Mouse (Mus musculus): ENCODE measurements around the gene St7.

The St7 gene

DNA sequence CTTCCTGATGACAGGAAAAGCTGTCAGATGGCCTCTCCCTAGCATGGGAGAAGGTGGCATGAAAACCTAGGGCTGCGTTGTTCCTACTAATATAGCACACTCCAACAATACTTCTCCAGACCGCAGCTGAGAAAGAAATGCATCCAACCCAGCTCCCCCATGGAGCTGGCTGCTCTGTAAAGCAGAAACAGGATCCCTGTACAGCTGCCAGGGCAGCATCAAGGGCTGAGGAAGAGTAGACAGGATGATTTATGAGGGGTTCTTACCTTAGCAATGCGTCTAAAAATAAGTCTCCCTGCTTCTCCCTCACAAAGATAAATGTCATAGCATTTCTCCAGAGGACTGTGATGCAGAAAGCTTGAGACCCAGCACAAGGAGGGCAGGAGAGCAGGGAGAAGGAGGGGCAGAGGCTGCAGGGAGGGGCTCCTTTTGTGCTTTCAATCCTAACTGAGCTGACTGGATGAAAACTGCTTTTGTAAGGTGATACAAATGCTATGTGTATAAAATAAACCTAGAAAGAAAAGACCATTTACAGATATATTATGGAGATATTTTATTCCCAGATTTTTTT, 124.2 kb downstream of the St7 start:
- no peak for DNase-seq (ENCODE audit: low spot score)

DNA sequence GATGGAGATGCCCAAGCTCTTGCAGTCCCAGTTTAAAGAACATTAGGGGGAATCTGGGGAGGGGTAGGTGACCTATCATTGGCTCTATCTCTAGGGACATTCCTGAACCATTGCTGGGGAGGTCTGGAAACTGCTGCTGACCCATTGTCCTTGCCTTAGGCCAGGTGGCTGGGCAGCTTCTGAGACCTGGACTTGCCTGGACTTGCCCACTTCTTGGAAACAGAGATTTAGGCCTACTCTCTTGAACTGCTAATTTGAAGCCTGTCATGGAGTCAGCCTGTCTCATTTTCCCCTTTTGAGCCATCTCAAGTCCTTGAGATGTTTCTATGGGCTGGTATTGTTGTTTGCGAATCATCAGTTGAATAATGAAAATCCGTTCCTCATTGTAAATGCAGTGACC, 130.9 kb downstream of the St7 start:
- DNase-seq (ENCODE audit: low spot score), result no peak

DNA sequence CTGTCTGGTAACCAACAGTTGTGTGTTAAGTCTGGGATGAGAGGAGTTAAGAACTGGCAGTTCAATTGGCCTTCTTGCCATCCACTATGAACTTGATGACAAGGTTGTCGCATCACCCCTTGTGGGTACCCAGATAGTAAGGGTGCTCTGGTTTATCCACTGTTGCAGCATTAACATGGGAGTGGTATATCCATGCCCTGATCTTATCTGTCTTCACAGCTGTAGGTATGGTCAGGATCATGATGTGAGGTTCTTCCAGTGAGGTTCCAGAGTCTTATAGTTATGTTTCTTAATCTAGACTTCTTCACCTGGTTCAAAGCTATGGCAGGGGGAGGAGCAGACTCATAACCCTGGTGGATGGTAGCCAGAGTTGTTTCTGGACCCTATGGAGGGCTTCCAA, 132.0 kb downstream of the St7 start:
- no peak for DNase-seq (ENCODE audit: low spot score)

DNA sequence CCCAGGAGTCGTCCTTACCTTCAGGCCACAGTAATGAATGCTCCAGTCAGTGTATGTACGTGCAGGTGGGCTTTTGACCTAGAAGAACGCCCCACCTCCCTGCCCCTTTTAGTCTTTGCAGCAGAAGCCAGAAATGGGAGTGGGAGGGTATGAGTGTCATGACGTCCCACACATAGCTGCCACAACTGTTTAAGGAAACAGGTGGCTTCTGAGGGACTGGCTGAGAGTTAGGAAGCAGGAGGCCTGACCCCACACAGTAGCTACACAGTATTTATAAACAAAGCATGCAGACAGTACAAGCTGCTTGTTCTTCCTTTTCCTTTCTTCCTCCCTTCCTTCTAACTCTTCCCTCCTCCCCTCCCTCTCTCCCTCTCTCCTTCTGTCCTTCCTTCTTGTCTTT, 135.6 kb downstream of the St7 start:
- DNase-seq (ENCODE audit: low spot score), result no peak

DNA sequence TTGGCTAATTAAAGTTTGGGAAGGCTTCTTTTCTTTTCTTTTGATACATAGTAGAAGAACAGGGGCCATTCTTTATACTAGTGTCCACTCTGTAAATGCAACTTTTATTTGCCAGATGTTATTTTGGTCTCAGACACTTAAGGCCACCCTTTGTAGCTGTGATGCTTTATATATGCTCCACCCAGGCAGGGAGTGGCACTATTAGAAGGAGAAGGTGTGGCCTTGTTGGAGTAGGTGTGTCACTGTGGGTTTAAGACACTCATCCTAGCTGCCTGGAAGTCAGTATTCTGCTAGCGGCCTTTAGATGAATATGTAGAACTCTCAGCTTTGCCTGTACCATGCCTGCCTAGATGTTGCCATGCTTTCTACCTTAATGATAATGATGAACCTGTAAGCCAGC, 137.2 kb downstream of the St7 start:
- DNase-seq (ENCODE audit: low spot score), result no peak

DNA sequence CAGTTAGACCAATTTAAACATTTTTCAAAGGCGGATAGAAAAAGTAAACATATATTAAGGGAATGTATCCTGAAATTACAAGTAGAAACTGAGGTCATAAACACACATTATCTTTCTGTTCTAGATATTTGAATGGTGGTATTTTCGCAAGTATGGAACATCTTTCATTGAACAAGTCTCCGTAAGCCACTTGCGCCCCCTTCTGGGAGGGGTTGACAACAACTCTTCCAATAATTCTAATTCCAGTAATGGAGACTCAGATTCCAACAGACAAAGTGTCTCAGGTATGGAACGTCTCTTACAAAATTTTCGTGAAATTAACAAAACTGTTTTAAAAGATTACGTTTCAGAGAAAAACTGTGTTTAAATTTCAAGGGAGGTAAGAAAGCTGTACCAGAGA, 141.8 kb downstream of the St7 start:
- DNase-seq (ENCODE audit: low spot score), result peak; percentile 78

DNA sequence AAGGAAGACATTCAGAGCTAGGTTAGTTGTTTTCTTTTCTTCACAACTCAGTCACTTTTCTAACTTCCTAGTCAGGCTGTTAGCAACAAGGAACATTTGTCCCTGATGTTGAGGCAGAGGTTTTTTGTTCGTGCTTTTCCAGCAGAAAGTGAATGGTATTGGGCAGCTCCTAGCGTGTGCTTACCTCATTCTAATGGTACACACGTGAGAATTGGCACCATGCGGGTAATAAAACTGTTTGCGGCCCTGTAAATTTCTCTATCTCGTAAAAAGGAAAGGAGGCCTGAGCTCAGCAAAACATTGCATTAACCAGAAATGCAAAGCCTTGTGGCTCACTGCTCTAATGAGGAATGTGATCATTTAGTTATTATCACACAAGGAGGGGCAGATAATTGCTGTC, 143.0 kb downstream of the St7 start:
- DNase-seq (ENCODE audit: low spot score), result no peak

DNA sequence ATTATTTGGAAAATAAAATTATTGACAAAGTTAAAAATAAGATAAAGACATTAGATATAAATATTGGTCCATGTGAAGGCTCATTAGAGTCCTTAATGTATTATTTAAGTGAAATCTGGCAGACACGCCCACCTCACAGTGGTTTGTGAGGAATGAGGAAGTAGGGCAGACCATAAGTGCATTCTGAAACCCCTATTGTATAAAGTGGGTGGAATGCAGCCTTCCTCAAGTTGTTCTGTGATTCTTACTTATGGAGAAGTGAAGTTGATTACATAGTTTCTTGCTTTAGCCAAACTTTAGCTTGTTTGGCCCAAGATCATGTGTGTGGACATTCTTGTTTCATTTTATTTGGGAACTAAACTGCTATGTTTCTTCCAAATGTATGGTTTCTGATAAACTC, 144.9 kb downstream of the St7 start:
- no peak for DNase-seq (ENCODE audit: low spot score)

DNA sequence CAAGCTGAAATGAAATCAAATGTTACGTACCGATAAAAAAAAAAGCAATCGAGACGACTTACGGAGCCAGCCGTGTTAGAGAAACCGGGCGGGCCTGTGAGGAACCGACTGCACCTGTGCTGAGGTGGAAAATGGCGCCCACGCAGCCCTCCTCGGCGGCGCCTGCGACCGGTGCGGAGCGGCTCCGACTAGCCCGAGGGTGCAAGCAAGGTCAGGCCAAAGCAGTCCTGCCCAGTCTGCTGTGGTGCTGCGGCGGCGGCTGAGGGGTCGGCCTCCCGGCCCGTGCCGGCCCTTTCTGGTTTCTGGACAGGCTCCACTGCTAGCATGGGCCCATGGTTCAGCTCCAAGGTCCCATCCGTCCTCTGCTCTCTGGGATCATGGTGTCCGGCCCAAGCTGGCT, 147.7 kb downstream of the St7 start:
- DNase-seq (ENCODE audit: low spot score), result peak; percentile 45

DNA sequence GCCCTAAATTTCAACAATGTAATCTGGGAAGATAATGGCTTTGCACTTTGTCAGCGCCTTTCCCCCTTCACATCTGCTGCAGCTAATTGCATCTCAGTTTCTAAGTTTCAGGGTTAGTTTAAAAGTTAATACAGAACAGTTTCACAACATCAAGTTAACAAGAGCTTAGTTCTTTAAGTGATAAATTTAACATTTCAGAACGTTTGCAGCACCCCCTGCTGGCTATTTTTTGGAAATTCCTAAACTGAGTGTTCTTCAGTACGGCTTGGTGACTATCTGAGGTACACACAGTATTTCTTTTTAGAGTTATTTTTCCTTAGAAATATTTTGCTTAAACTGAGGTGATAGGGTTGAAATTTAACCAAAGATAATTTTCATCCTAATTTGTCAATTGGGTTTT, 150.0 kb downstream of the St7 start:
- peak; percentile 54 for DNase-seq (ENCODE audit: low spot score)

DNA sequence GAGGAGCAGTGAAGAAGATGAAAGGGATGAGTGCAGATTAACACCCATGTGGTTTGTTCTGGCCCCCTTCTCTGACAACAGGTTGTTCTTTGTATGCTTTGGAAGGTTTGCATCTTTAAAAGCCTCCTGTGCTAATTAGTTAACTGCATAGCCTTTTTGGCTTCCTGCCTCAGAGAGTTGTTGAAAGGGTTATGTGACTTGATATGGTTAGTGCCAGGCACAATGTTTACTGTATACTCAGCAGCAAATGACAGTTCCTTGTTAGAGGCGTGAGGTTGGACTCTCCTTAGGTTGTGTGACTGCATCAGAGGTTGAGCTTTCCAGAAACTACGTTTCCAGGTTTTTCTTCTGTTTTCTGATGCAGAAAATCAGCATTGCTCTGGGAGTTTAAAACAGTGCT, 158.6 kb downstream of the St7 start:
- DNase-seq (ENCODE audit: low spot score), result no peak

DNA sequence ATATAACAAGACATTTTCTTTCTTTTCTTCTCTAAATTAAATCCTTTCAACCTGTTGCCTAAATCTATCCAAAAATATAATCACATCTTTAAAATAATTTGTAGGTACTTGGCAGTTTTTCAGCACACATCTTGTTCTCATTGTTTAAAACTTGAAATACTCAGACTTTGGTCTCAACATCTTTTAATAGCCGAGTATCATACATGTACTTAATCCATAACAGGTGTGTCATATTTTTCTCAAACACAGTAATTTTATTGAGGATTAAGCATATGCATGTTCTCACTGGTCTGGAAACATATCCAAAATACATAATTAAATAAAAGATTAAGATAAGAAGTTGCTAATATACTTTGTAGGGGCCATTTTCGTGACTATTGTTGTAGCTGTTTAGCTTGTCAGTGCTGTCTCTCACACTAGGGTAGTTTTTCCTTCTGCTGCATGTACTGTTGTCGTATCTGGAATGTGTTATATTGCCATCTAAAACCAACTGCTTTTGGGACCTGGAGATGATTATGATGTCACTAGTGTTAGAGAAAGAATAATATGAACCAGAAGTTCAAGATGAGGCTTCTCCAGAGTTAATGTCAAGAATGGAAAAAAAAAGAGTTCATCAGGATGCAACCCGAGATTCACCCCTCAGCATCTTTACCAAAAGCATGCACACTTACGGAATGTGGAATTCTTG, 161.0 kb downstream of the St7 start:
- no peak for DNase-seq (ENCODE audit: low spot score)

DNA sequence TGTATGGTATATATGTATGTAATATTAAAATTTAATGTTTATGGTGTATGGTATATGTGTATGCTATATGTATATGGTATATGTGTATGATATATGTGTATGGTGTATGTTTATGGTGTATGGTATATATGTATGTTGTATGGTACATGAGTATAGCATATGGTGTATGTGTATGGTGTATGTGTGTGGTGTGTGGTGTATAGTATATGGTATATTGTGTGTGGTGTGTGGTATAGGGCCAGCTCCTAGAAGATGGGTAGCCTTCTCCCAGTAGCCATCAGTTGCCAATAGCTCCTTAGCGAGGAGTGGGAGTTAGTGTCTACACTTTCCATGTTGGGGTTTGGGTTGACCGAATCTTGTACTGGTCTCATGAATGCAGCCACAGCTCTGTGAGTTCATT, 162.9 kb downstream of the St7 start:
- no peak for DNase-seq (ENCODE audit: low spot score)

DNA sequence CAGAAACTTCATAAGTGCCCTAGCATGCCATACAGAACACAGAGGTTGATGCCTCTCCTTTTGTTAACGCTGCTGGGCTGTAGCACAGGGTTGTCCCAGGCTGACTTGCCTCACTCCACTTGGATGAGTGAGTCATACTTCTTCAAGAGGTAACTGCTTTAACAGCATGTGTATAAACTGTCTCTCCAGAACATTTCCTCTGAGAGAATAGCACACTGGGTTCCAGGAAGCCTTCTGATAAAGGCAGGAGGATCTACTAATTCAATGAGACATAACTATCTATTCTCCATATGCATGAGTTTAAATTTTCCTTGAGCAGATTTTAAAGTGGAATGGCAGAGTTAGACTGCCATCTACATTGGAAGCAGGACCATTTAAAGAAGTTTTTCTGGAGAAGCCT, 166.8 kb downstream of the St7 start:
- no peak for DNase-seq (ENCODE audit: low spot score)

DNA sequence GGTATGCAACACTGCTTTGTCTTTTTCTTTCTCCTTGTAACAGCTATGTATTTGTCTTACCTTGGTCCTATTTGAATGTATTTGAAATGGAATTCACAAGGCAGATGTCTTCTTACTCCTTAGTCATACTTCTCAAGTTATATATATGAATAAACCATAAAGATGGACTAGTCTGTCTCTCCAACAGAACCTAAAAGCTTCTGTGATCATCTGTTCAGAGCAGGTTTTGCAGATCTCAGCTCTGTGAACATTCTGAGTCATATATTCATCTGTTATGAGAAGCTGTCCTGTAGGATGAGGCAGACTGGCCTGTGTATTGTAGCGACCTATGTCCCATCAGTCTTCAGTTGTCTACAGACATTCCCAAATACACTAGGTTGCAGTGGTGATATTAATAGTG, 167.7 kb downstream of the St7 start:
- no peak for DNase-seq (ENCODE audit: low spot score)

DNA sequence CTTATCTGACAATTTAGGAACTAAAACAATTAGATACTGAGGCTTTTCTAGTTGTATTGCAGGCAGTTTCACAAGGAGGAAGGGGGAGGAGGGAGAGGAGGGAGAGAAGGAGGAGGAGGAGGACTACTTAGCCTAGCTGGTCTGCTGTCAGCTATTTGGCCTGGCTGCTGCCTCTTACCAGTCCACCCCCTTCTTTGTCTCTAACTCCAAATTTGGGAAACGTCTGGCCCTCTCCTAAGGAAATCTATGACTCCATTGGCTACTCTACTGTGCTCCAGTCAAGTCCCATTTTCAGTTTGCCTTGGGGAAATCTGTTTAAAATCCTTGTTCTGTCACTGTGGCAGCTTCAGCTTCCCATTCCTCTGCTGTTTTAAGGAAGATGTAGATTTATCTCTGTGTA, 175.1 kb downstream of the St7 start:
- no peak for DNase-seq (ENCODE audit: low spot score)

DNA sequence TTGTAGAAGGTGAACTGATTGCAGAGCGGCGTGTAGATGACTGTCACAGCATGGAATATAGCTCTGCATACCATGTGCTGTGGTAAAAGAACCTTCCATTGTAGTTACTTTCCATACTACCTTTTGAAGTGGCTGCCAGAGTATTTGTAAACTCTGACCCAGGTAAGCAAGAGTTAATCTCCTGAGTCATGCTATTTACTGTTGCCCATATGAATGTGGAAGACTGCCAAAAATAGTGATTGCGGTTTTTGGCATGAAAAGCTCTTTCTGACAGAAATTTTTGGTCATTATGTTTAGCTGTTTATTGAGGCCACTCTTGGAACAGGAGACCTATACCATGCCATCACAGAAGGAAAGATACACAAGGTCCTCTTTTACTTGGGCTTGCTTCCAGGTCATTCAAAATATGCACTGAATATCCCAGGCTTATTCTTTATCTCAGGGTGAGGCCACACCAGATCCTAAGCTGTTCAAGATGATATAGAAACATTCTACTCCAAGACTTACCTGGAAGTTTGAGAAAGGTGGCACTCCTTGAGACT, 179.2 kb downstream of the St7 start:
- no peak for DNase-seq (ENCODE audit: low spot score)

DNA sequence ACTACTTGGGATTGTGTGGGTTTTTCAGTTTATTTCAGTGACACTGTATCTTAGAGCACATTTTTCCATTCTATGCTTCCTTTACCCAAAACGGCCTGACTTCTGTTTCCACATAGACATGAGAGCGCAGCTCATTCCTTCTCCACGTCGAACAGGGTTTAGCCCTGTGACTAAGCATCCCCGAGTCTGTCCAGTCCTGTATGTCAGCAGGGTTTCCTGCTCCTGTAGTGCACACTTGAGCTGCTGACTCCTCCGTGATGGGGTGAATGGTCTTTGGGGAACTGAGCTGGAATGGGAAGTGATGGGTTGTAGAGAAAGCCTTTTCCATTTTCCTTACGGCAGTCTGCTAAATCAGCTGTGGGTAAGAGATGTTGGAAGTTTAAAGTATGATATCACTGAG, 182.9 kb downstream of the St7 start:
- no peak for DNase-seq (ENCODE audit: low spot score)

DNA sequence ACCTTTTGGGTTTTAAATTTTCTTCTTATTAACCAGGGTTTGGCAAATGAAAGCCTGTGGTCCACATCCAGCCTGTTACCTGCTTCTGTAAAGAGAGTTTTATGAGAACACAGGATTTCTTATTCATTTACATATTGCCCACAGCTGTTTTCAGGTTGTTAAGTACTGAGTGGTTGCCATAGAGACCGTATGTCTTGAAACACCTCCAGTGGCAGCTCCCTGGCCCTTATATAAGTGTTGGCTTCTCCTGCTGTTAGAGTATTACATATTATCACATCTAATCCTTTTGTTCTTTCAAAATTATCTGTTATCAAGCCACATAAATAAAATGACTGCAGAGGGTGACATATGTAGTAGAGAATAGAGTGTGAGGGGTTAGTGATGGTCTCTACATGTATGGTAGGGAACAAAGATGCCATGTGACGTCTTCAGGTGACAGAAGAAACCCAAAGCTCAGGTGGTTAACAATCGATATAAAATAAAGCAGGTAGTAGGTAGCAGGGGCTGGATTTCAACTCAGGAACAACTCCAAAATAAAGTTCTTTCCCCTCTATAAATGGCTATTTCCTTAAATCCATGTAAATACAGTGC, 183.4 kb downstream of the St7 start:
- DNase-seq (ENCODE audit: low spot score), result no peak

DNA sequence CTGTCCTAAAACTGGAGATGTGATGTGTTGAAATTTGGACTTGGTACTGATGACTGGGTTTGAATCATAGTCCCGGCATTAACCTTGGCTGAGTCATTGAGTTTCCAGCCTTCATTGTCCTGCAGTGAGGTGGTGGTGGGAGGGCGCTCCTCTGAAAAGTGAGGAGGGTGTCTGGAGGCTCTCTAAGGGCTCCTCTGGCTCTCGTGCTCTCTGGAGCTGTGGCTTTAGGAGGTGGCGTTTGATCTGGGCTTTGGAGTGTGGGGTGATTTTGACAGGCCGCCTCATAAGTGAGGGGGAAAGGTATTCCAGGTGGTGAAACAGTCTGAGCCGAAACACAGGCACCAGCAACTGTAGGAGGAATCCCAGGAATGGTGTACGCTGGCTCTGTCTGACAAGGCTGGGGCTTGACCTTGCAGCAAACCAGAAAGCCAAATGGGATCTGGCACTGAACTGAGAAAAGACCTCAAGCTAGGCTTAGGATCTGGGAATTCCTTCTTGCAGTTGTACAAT, 184.0 kb downstream of the St7 start:
- DNase-seq (ENCODE audit: low spot score), result no peak

DNA sequence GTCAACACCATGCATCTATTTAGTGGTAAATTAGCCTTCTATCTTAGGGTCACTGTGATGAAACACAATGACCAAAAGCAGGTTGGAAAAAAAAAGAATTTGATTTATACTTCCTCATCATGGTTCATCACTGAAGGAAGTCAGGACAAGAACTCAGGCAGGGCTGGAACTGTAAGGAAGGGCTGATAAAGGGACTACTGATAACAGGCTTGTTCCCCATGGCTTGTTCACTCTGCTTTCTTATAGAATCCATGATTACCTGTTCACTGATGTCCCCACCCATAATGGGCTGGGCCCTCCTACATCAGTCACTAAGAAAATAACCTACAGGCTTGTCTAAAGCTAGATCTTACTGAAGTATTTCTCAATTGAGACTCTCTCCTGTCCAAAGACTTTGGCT, 190.2 kb downstream of the St7 start:
- DNase-seq (ENCODE audit: low spot score), result no peak

DNA sequence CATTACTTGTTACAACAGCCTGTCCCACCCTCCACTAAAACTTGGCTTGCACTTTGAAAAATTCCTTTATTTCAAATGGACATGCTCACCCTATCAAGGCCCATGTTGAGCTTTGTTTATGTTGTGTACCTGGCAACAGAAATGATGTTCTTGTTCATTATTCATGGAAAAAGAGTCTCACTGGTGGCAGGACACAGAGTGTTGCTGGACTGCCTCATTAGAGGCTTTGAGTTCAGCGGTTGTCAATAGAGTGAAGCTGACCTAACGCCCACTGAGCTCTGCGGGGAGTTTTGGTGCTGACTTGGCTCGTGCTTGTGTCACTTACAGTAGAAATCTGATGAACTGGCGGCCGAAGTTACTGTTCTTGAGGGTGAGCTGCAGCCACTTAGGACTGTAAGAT, 195.0 kb downstream of the St7 start:
- no peak for DNase-seq (ENCODE audit: low spot score)

DNA sequence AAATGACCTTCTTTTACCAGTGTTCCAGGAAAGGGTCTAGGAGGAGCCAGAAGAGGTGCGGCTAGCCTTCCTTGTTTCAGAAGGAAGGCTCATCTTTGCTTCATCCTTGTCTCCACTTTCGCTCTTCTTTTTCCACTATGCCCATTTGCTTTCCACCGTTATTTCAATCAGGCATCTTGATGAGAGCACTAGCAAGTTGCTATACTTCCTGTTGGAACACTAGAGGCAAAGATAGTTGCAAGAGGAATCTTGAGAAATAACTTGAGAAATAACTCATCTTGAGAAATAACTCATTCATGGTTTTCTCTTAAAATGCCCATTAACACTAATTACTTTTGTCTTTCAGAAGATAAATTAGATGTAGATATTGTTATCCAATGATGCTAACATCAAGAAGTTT, 202.8 kb downstream of the St7 start:
- no peak for DNase-seq (ENCODE audit: low spot score)

DNA sequence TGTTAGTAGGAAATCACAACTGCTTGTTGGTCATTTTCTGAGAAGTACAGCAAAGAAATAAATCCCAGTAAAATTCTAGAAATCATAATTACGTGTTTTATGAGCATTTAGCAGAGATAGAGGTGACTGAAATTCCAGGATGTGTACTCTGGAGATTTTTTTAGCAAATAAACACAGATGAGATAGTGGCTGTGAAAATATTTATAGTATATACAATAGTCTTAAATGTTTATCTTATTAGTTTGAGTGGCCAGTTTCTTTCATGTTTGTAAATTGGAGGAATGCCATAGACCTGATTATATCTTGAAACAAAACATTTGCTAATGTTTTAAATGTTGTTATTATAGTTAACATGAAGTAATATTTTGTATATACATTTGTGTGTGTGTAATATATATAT, 205.8 kb downstream of the St7 start:
- no peak for DNase-seq (ENCODE audit: low spot score)
